Mouse (Mus musculus) embryonic facial prominence, embryonic 13.5 days (tissue): ENCODE results near the gene Il2ra. TPM values are rescaled to one million over a fixed set of nuclear protein-coding genes. Genes with fewer than 3 reads are reported as not detected.
A peak's percentile ranks its signal among the peaks of the same experiment; 100 is the strongest.
"Not testable (repeated sequence)": the region's sequence is repeated elsewhere in the genome, so short reads cannot be mapped to it uniquely, and the experiment has no call there.

Source experiments
- ATAC-seq: fragments of 200-750 bp; cut with Nextera tagmentation; 2 replicates; pipeline ENCODE4 v1.8.0; 2017; ENCODE audit warnings: low read depth; ENCODE audit not compliant: insufficient number of reproducible peaks, insufficient read depth, low FRiP score, low TSS enrichment
- H3K27ac ChIP-seq: fragments of 300-500 bp; sonication (generic); 2 replicates; pipeline ENCODE4 v1.5.1; 2015; ENCODE audit warnings: moderate library complexity, mild to moderate bottlenecking, inconsistent platforms
- H3K27me3 ChIP-seq: fragments of 300-500 bp; sonication (generic); 2 replicates; pipeline ENCODE4 v1.6.1; 2015; ENCODE audit warnings: mild to moderate bottlenecking, inconsistent platforms
- H3K36me3 ChIP-seq: fragments of 300-500 bp; sonication (generic); 2 replicates; pipeline ENCODE4 v1.6.1; 2015; ENCODE audit warnings: mild to moderate bottlenecking, inconsistent platforms
- H3K4me1 ChIP-seq: fragments of 300-500 bp; sonication (generic); 2 replicates; pipeline ENCODE4 v1.6.1; 2015; ENCODE audit warnings: inconsistent platforms
- H3K4me2 ChIP-seq: fragments of 300-500 bp; sonication (generic); 2 replicates; pipeline ENCODE4 v1.6.1; 2015; ENCODE audit warnings: moderate library complexity, mild to moderate bottlenecking, inconsistent platforms
- H3K4me3 ChIP-seq: fragments of 300-500 bp; sonication (generic); 2 replicates; pipeline ENCODE4 v1.5.1; 2015; ENCODE audit warnings: mild to moderate bottlenecking, inconsistent platforms
- H3K9ac ChIP-seq: fragments of 300-500 bp; sonication (generic); 2 replicates; pipeline ENCODE4 v1.6.1; 2015; ENCODE audit warnings: mild to moderate bottlenecking, inconsistent platforms
- H3K9me3 ChIP-seq: fragments of 300-500 bp; sonication (generic); 2 replicates; pipeline ENCODE4 v1.6.1; 2016; ENCODE audit warnings: inconsistent platforms
- WGBS: fragments of 180-500 bp; shearing (Covaris S2); methylation state at CpG from one replicate; pipeline ENCODE4 v1.1.7; 2015; ENCODE audit warnings: mixed read lengths; 5-methylcytosine and 5-hydroxymethylcytosine counted together
- polyA plus RNA-seq: library from polyadenylated mRNA; unstranded; fragments of >200 nt; fragmentation: Nextera tagmentation; extraction: Ambion mirVana; gene quantifications from 2 replicates; pipeline ENCODE4 v1.2.1, GENCODE M21; 2015

The Il2ra gene
- not detected in 2 replicates for polyA plus RNA-seq

- 76% methylated on average over 3 of the region's 3 CpGs for WGBS
- Histone ChIP-seq H3K4me1 (no peaks in the 10 kb centered on the region), H3K4me2 (no peak within 1 kb of the TSS), H3K9ac (no peak within 1 kb of the TSS), H3K9me3 (no peaks in the 10 kb centered on the region), H3K36me3 (no peaks in the 10 kb centered on the region), H3K4me3 (no peak within 1 kb of the TSS), H3K27ac (no peak within 1 kb of the TSS), H3K27me3 (no peaks in the 10 kb centered on the region)
- ATAC-seq, result no peak
Observed at GRCm38 (mm10) chr2:11642451-11642941, at the start of gene Il2ra. TSS of gene Il2ra (plus strand) at chr2:11642807.

GRCm38 (mm10) chr2:11596690-11597089, 45.9 kb upstream of the Il2ra start:
- no peak overlapping the region for H3K9ac ChIP-seq
- no peaks in the 10 kb centered on the region for H3K9me3 ChIP-seq
- H3K4me2 ChIP-seq, result no peak overlapping the region
- WGBS, result 94% methylated on average over 2 of the region's 2 CpGs
- no peaks in the 10 kb centered on the region for H3K27me3 ChIP-seq
- no peak for ATAC-seq
- peaks cover 4% of the 10 kb centered on the region for H3K4me1 ChIP-seq
- no peak overlapping the region for H3K4me3 ChIP-seq
- peaks cover 80% of the 10 kb centered on the region for H3K36me3 ChIP-seq
- H3K27ac ChIP-seq, result no peak overlapping the region

- Histone ChIP-seq H3K4me1 (peaks cover 10% of the 10 kb centered on the region), H3K4me3 (no peak overlapping the region), H3K27me3 (no peaks in the 10 kb centered on the region), H3K36me3 (peaks cover 68% of the 10 kb centered on the region), H3K27ac (no peak overlapping the region), H3K4me2 (no peak overlapping the region), H3K9me3 (no peaks in the 10 kb centered on the region), H3K9ac (no peak overlapping the region)
- ATAC-seq, result no peak
- WGBS, result 96% methylated on average over 7 of the region's 7 CpGs
Observed at GRCm38 (mm10) chr2:11597906-11598305, 44.7 kb upstream of the Il2ra start.

GRCm38 (mm10) chr2:11601795-11602194, 40.8 kb upstream of the Il2ra start:
- H3K4me3 ChIP-seq, result peak overlapping the region; percentile 96
- peak overlapping the region; percentile 99 for H3K9ac ChIP-seq
- no peak for ATAC-seq
- peaks cover 36% of the 10 kb centered on the region for H3K36me3 ChIP-seq
- no peaks in the 10 kb centered on the region for H3K27me3 ChIP-seq
- 77% methylated on average over 6 of the region's 6 CpGs for WGBS
- H3K4me2 ChIP-seq, result peak overlapping the region; percentile 86
- no peaks in the 10 kb centered on the region for H3K9me3 ChIP-seq
- no peak overlapping the region for H3K27ac ChIP-seq
- peaks cover 10% of the 10 kb centered on the region for H3K4me1 ChIP-seq

- WGBS, result under 1% methylated on average over 78 of the region's 78 CpGs
- H3K4me1 ChIP-seq, result peaks cover 10% of the 10 kb centered on the region
- ATAC-seq, result peak; percentile 97
- no peaks in the 10 kb centered on the region for H3K9me3 ChIP-seq
- peak overlapping the region; percentile 99 for H3K9ac ChIP-seq
- H3K27ac ChIP-seq, result peak overlapping the region; percentile 86
- peak overlapping the region; percentile 96 for H3K4me3 ChIP-seq
- H3K27me3 ChIP-seq, result no peaks in the 10 kb centered on the region
- peaks cover 27% of the 10 kb centered on the region for H3K36me3 ChIP-seq
- peak overlapping the region; percentile 86 for H3K4me2 ChIP-seq
Observed at GRCm38 (mm10) chr2:11602506-11603489, 39.8 kb upstream of the Il2ra start.

GRCm38 (mm10) chr2:11604053-11604452, 38.6 kb upstream of the Il2ra start, which contains the start of gene Rbm17:
TSS of gene Rbm17 (minus strand) at chr2:11604153.
- Histone ChIP-seq H3K9me3 (no peaks in the 10 kb centered on the region), H3K27me3 (no peaks in the 10 kb centered on the region), H3K9ac (peak within 1 kb of the TSS; percentile 99), H3K4me1 (peaks cover 10% of the 10 kb centered on the region), H3K27ac (peak within 1 kb of the TSS; percentile 86), H3K4me2 (peak within 1 kb of the TSS; percentile 86), H3K4me3 (peak within 1 kb of the TSS; percentile 96), H3K36me3 (peaks cover 15% of the 10 kb centered on the region)
- WGBS, result 81% methylated on average over 5 of the region's 5 CpGs
- ATAC-seq, result no peak

- peaks cover 10% of the 10 kb centered on the region for H3K4me1 ChIP-seq
- H3K4me2 ChIP-seq, result no peak overlapping the region
- H3K36me3 ChIP-seq, result peaks cover 9% of the 10 kb centered on the region
- H3K4me3 ChIP-seq, result no peak overlapping the region
- ATAC-seq, result no peak
- H3K9ac ChIP-seq, result no peak overlapping the region
- no peak overlapping the region for H3K27ac ChIP-seq
- H3K27me3 ChIP-seq, result no peaks in the 10 kb centered on the region
- H3K9me3 ChIP-seq, result no peaks in the 10 kb centered on the region
Observed at GRCm38 (mm10) chr2:11604911-11605310, 37.7 kb upstream of the Il2ra start.

GRCm38 (mm10) chr2:11606718-11607117, 35.9 kb upstream of the Il2ra start:
- ATAC-seq, result not testable (repeated sequence)
- 79% methylated on average over 4 of the region's 4 CpGs for WGBS

GRCm38 (mm10) chr2:11612939-11613338, 29.7 kb upstream of the Il2ra start:
- 85% methylated on average over 6 of the region's 6 CpGs for WGBS
- not testable (repeated sequence) for H3K27ac ChIP-seq, ATAC-seq, H3K9ac ChIP-seq, H3K9me3 ChIP-seq, H3K4me3 ChIP-seq, H3K4me2 ChIP-seq, H3K36me3 ChIP-seq, H3K4me1 ChIP-seq, H3K27me3 ChIP-seq

More at GRCm38 (mm10) chr2:11606718-11607117, 35.9 kb upstream of the Il2ra start:
- H3K27ac ChIP-seq, H3K4me2 ChIP-seq, H3K9ac ChIP-seq, H3K4me1 ChIP-seq, H3K36me3 ChIP-seq, H3K9me3 ChIP-seq, H3K27me3 ChIP-seq, H3K4me3 ChIP-seq: not testable (repeated sequence)

- H3K4me3 ChIP-seq, result no peak overlapping the region
- H3K27ac ChIP-seq, result no peak overlapping the region
- ATAC-seq, result no peak
- H3K4me1 ChIP-seq, result no peaks in the 10 kb centered on the region
- WGBS, result 93% methylated on average over 9 of the region's 9 CpGs
- no peak overlapping the region for H3K9ac ChIP-seq
- no peaks in the 10 kb centered on the region for H3K36me3 ChIP-seq
- no peaks in the 10 kb centered on the region for H3K27me3 ChIP-seq
- 0 out of 2 replicates have a peak, but pooled peaks cover 4% of the 10 kb centered on the region for H3K9me3 ChIP-seq
- H3K4me2 ChIP-seq, result no peak overlapping the region
Observed at GRCm38 (mm10) chr2:11616846-11617245, 25.8 kb upstream of the Il2ra start.

GRCm38 (mm10) chr2:11619598-11619997, 23.0 kb upstream of the Il2ra start:
- WGBS, result 73% methylated on average over 2 of the region's 2 CpGs
- H3K4me2 ChIP-seq, result no peak overlapping the region
- no peaks in the 10 kb centered on the region for H3K4me1 ChIP-seq
- no peaks in the 10 kb centered on the region for H3K27me3 ChIP-seq
- H3K4me3 ChIP-seq, result no peak overlapping the region
- H3K27ac ChIP-seq, result no peak overlapping the region
- H3K9ac ChIP-seq, result no peak overlapping the region
- ATAC-seq, result no peak
- no peaks in the 10 kb centered on the region for H3K36me3 ChIP-seq
- 0 out of 2 replicates have a peak, but pooled peaks cover 4% of the 10 kb centered on the region for H3K9me3 ChIP-seq

- ATAC-seq, result no peak
- H3K4me2 ChIP-seq, result no peak overlapping the region
- H3K27me3 ChIP-seq, result no peaks in the 10 kb centered on the region
- H3K4me3 ChIP-seq, result no peak overlapping the region
- H3K9me3 ChIP-seq, result no peaks in the 10 kb centered on the region
- WGBS, result 77% methylated on average over 8 of the region's 8 CpGs
- no peak overlapping the region for H3K27ac ChIP-seq
- no peaks in the 10 kb centered on the region for H3K4me1 ChIP-seq
- H3K9ac ChIP-seq, result no peak overlapping the region
- no peaks in the 10 kb centered on the region for H3K36me3 ChIP-seq
Observed at GRCm38 (mm10) chr2:11623173-11623572, 19.4 kb upstream of the Il2ra start.
